Mouse (Mus musculus) brain, embryonic 14.5 days (tissue): Measurements from ENCODE around the gene Adamts5. TPM values are rescaled to one million over a fixed set of nuclear protein-coding genes. Genes with fewer than 3 reads are reported as not detected.
A peak's percentile ranks its signal among the peaks of the same experiment; 100 is the strongest.

Source experiments
- DNase-seq: peaks from one replicate; pipeline ENCODE4 v3.0.0-alpha.2; 2011; ENCODE audit warnings: low read depth
- CTCF ChIP-seq: fragments of 200-500 bp; IDR thresholded peaks from 2 replicates; pipeline ENCODE4 v1.5.1; 2012; ENCODE audit warnings: inconsistent platforms, mild to moderate bottlenecking, moderate library complexity, borderline replicate concordance; ENCODE audit not compliant: insufficient read depth, insufficient read length; ENCODE audit errors: extremely low read depth
- POLR2A ChIP-seq: fragments of 200-500 bp; IDR thresholded peaks from 2 replicates; pipeline ENCODE4 v1.6.1; 2012; ENCODE audit warnings: mild to moderate bottlenecking, inconsistent platforms, borderline replicate concordance; ENCODE audit not compliant: poor library complexity, insufficient read depth, insufficient read length, severe bottlenecking; ENCODE audit errors: extremely low read depth
- polyA plus RNA-seq: library from polyadenylated mRNA; depleted of rRNA; stranded (reverse); fragments of >200 nt; gene quantifications from 2 replicates; pipeline ENCODE4 v1.2.3, GENCODE M21; 2012

The Adamts5 gene
- polyA plus RNA-seq, 1 experiment: 2.0 TPM

DNA sequence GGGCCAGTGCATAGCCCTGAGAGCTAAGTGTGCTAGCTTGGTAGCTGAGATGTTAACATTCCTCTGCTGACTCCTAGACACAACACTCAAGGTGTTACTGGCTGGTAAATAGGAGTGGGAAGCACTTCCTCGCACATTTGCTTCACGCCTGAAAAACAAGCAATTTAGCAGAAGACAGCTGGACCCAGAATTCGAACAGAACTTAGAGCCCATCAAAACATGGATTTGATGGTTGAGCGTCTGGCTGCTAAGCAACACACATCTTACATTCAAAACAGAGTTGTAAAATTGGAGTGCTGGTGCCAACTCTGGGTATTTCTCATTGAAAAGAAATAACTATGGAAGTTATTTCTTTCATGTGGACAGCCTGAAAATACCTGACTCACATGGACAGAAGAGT, 5.7 kb downstream of the Adamts5 start:
- peak; percentile 74 for DNase-seq
- no peak for TF ChIP-seq POLR2A
- TF ChIP-seq CTCF: no peak

DNA sequence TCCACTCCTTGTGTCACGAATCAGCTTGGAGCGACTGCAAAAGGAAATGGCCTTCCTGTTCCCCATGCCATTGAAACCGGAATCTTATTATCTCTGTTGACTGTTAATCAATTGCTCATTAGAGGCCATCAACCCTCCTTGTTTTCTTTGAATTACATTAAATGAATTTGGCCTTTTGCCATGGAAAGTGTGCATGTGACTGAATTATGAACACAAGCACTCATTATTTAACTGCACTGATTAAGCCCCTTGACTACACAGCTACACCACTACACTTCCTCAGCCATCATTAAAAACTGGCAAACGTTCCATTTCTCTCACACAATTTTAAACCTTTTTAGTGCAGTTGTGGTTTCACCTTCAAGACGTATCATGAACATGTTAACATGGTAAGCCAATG, 11.8 kb downstream of the Adamts5 start:
- peak; percentile 91 for DNase-seq
- TF ChIP-seq POLR2A (no peak), CTCF (no peak)

DNA sequence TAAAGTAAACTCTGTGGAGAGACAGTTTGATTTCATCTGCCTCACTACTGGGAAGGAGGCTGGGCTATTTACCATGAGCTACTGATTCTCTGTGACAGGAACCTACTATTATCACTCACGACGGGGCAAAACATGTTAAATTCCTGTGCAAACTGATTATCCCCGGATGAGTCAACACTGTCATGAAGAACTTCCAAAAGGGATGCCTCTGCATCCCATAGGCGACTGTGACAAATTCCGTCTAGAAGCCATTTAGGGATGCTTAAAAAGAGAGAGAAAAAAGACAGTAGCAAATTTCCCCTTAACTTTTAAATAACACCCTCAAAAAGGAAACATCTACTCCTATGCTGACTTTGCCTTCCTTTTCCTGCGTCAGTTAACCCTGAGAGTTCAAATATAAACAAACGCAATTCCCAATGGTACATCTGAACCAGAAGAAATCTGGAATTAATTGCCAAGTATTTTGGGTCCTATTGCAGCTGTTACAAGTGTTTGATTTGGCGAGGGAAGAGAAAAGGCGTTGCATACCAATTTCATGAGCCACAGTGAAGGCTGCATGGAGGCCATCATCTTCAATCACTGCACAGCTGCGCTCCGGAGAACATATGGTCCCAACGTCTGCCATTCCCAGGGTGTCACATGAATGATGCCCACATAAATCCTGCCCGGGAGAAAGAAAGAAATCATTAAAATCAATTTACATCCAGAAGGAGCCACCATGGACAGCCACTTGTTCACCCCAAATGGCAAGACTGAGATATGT, 14.2 kb downstream of the Adamts5 start:
- TF ChIP-seq POLR2A (no peak), CTCF (no peak)
- peak; percentile 95 for DNase-seq

DNA sequence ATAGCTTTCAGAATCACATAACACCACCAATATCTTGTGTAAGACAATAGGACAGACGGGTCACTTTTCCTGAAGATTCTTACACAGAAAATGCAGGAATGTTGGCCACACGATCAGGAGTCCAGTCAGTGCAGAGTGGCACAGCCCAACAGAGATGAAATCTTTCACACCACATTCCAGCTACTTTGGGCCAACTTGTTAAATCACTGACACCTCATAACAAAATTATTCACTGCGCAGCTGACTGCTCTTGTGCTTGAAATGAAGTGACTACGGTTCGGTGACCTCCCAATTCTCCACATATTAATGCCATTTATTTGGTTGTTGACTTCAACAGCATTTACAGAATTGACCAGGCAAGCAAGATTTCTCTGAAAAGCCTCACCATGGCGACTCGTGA, 22.6 kb downstream of the Adamts5 start:
- no peak for TF ChIP-seq CTCF
- no peak for TF ChIP-seq POLR2A
- DNase-seq: no peak

DNA sequence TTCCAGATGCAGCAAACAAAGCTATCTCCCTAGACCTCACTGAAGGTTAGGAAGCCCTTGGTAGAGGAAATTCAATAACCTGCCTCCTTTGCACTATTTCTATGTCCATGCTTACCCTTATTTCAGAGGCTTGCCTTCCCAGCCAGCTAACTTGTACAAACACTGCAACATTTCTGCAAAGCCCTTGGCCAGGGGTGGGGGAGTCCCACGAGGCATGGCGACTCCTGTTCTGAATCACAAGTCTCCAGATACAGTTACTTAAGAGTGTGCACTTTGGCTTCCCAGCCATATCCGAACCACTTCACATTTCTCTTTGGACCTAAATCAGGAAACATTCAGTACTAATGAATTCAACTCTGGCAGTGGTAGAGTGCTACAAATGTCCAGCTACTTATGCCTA, 27.5 kb downstream of the Adamts5 start:
- no peak for TF ChIP-seq CTCF
- TF ChIP-seq POLR2A: no peak
- no peak for DNase-seq

DNA sequence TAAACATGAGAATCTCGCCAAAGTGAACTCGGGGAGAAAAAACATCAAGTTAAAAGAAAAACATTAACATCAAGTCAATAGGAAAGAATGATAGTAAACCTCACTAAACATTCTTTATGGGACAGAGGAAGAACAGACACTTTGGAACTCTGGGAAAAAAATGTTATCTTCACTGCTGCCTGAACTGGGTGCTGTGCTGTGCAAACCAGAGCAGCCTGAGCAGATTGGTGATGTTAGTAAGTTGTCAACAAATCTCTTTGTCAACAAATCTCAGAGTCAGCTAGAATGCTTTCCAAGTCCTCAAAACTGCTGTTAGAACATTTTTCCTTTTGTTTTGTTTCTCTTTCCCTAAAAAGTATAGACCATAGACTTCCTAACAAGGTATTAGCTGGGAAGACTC, 29.7 kb downstream of the Adamts5 start:
- TF ChIP-seq CTCF (no peak), POLR2A (no peak)
- peak; percentile 22 for DNase-seq

DNA sequence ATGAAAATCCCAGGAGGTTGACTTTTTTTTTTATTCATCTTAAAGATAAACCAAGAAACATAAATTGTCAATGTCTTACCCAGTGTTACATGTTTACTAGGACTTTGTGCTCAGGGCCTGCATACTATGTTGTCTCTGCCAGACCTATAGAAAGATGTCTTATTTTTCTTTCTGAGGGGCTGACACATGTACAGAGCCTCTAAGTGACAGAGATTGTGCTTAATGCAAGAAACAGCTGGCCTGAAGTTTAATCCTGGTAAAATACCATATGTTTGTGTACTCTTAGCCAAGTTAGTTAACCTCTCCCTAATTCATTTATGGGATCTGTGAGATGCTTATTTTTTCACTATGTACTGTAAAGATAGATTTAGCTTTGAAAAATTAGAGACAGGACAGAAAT, 30.4 kb downstream of the Adamts5 start:
- TF ChIP-seq POLR2A (no peak), CTCF (no peak)

DNA sequence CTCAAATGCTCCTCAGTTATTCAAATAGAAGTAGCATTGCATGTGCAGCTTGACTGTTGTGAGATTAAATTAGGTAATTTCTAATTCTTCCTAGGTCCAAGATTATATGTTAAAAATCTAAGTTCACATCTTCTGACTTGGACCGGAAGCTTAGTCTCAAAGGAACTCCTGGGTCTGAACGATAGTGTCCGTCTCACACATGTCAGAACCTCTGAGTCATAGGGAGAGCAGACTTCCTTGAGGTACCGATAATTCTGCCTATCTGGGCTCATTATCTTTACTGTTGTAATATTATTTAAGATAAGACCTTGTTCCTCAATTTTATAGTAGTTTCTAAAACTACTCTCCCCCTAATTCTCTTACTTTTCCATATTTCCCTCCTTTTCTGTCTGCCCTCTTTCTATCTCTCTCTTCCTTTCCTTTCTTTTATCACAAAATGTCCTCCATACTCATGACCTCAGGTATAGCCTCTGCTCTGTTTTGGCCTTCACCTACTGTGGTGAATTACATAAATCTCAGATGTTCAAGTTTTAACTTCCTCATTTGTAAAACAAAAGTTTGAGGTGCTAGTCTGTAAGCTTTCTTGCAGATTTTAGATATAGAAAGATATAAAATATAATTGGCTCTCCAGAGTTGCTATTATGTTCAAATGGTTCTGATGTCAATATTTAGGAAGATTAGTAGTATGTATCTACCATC, 36.8 kb downstream of the Adamts5 start:
- TF ChIP-seq POLR2A: no peak
- TF ChIP-seq CTCF: no peak
- no peak for DNase-seq

More for the DNA sequence above, 30.4 kb downstream of the Adamts5 start:
- DNase-seq: peak; percentile 19

DNA sequence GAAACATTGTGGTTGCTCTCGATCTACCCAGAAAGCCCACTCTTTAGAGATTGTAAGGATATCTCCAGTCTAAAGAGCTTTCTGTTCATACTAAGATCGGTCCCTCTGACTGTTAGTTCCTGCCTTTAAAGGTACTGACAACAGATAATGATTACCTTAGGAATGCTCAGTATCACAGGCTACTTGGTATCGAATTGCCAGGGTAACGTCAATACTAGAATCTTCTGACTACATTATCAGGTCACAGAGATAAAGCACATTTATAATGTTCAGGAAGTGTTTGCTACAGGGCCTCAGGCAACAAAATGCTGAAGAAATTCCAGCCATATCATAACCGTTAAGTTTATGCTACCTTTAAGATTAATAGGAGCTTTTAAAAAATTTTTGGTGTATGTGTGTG, 47.1 kb downstream of the Adamts5 start:
- no peak for DNase-seq
- TF ChIP-seq POLR2A: no peak
- TF ChIP-seq CTCF: no peak

DNA sequence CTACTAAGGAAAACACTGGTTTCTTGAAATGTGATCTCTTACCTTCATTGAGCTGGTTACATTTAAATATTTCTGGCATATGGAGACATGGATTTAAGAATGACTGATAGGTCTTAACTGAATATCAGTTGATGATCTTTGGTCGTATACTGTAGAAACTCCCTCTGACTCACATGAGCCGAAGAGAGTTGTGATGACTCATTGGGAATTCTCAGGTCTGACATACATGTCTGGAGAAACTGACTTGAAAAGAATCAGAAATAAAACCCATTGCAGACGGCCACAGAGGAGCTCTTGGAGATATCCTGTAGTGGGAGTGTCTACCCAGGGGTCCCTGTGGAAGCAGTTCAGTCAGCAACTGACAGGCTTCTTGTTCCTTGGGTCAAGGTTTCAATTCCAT, 74.6 kb downstream of the Adamts5 start:
- DNase-seq: no peak
- TF ChIP-seq POLR2A (no peak), CTCF (no peak)

DNA sequence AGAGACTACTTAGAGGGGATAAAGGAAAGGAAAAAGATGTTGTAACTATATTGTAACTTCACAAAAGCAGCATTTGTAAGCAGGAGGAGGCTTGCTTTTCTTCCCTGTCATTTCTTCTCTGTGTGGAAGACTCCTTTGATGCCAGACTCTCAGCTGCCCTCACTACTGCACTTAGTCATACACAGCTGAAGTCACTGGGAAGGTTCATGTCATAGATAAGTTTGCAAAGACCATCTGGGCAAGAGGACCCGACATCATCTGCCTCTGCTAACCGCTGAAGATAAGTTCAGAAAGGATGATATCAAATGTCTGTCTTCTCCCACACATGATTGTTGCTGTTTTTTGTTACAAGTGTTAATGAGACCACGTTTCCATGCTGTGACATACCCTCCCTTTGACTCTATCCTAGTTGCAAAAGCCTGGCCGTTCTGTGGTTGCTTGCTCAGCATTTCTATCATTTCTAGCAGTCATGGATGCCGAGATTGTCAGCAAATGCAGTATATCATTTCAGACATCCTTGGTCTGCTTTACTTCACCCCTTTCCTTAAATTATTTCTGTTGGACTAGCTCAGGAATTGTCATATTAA, 79.2 kb downstream of the Adamts5 start:
- TF ChIP-seq CTCF: no peak
- TF ChIP-seq POLR2A: no peak
- no peak for DNase-seq
